Mouse (Mus musculus) induced T-regulatory cell, adult 2 months (primary cell): ENCODE data around the gene Arfip2.
A peak's percentile ranks its signal among the peaks of the same experiment; 100 is the strongest.

Experiments
- DNase-seq: peaks from one replicate; pipeline ENCODE4 v3.0.0-alpha.2; 2012; ENCODE audit warnings: low read depth

The Arfip2 gene

DNA sequence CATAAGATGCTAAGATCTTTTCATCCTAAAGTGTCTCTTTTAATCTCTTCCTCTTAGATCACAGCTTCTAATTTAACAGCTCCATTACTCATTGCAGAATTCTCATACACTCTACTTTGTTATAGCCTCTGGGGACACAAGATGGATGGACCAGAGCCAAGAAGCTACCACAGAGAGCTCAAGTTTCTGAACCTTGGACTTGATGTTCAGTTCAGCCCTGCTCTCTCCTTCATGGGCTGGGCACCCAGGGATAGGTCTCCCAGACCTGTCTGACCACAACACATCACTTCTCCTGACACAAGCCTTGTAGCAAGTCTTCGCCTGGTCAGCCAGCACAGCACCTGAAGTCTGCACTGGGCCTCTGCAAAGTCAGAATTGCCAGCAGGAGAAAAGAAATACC is 25.8 kb downstream of the Arfip2 start:
- no peak for DNase-seq

DNA sequence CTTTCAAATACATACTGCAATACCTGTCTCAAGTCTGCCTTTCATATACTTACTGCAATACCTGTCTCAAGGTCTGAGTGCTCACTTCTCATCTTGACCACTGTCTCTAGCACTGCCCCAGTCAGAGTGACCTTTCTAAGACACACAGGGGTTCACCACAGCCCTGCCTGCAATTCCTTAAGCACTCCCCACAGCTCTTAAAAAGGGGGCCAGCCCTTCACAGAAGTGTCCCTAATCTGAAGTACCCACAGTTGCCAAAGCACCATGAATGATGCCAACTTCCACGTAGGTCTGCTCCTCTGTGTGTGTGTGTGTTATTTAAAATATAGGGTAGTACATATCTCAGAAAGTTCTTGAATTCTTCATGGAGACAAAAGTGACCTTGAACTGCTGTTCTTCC is 28.4 kb downstream of the Arfip2 start:
- DNase-seq, result no peak

DNA sequence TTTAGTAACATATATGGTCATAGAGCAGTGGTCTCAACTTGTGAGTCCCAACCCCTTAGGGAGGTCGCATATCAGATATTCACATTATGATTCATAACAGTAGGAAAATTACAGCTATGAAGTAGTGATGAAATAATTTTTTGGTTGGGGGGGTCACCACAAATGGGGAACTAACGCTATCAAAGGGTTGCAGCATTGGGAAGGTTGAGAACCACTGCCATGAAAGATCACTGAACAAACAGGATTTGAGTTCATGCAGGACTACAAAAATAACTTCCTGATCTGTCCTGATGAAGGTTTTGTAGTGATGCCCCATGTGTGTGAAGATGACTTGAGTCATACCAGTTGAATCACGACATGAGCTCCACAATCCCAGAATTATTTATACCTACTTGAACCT is 31.7 kb downstream of the Arfip2 start:
- DNase-seq, result no peak

DNA sequence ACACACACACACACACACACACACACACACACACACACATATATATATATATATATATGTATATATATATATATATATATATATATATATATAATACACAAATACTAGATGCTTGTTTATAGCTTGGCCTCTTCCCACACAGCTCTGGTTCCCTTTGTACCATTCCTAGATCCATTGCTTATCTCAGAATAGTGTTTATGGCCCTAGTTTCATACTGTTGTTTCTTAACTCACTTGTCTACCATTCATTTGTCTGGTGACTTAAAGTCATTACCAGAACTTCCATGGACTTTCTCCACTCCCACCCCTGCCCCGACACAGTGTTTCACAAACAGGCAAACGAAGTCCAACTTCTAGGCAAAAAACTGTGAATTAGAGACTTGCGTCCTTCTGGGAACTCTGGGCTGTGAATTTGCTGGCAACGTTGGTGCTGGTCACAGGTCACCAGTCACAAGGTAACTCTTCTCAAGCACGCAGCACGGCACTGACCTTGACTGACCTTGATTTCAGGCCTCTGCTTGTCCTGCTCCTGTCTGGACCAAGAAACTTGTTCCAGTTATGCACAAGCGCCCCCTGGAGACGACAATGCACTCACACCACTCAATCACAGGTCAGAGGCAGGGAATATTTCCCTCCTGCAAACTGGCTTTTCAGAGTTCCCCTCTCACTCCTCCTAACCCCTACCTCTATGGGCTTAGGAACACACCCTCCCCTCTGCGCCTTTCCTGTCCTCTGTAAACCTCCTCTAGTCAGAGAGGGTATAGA is 37.2 kb downstream of the Arfip2 start:
- peak; percentile 56 for DNase-seq

DNA sequence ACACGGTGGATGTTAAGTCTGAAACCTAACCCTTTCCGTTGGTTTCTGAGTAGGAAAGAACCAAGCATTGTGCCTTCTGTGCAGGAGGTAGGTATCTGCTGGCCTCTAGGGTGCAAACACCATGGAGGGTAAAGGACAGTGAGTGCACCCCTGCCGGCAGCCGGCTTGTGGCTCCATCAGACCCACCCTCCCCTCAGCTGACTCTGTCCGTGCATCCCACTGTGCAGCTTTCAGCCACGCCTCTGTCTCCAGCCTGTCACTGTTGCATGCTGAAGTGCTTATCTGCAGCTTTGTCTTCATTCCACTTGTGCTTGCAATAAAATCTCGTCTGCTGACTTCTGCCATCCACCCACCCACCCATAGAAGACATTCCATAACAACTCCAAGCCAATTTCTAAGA is 50.1 kb downstream of the Arfip2 start:
- no peak for DNase-seq

DNA sequence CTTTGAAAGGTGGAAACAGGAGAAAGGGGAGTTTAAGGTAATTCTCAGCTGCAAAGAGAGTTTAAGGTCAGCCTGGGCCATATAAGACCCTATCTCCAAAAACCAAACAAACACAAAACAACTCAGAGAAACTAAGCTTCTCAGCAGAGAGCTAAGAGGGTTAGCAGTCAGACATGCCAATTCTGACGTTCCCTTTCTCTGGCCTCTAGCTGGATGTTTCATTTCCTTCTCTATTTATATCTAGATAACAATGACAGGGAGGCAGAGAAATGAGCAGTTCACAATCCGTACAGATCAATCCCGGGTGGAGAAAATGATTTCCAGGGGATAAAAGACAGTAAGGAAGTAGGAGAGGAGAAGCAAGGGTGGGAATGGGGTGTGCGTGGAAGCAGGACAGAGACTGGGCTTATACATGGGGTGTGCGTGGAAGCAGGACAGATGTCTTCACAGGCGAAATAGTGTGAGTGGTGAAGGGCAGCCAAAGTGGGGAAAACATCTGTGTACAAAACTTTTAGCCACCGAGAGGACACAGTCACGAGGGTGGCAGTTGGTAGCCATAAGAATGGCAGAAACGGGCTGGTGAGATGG is 51.8 kb downstream of the Arfip2 start:
- DNase-seq, result no peak
